Mouse (Mus musculus): ENCODE results near the gene Rab5c. TPM values are rescaled to one million over a fixed set of nuclear protein-coding genes. Genes with fewer than 3 reads are reported as not detected.
A peak's percentile ranks its signal among the peaks of the same experiment; 100 is the strongest.

Gene Rab5c
- polyA plus RNA-seq, 1 experiment from 2014 or later, result 43.3 TPM

GRCm38 (mm10) chr11:100757566-100757965 lies 19.6 kb upstream of the Rab5c start:
- Histone ChIP-seq H3K9ac (ENCODE audit: low read depth, low read length) (no peak overlapping the region), H3K4me1 (ENCODE audit: control insufficient read depth, insufficient read depth, low read length) (peaks cover 5% of the 10 kb centered on the region), H3K27ac (ENCODE audit: low read length) (no peak overlapping the region), H3K27me3 (ENCODE audit: control insufficient read depth, insufficient read depth, low read depth, low read length) (no peaks in the 10 kb centered on the region), H3K4me3 (ENCODE audit: low read depth, low read length) (no peak overlapping the region), H3K36me3 (ENCODE audit: control insufficient read depth, insufficient read depth, low read length) (peaks cover 9% of the 10 kb centered on the region), H3K9me3 (replicated peaks; ENCODE audit: control insufficient read depth, low read length, poor library complexity, severe bottlenecking) (no peaks in the 10 kb centered on the region), H3K4me2 (ENCODE audit: low read length) (peak overlapping the region; percentile 75)
- WGBS, result 89% methylated on average over 12 of the region's 12 CpGs
- no peak for ATAC-seq

DNA sequence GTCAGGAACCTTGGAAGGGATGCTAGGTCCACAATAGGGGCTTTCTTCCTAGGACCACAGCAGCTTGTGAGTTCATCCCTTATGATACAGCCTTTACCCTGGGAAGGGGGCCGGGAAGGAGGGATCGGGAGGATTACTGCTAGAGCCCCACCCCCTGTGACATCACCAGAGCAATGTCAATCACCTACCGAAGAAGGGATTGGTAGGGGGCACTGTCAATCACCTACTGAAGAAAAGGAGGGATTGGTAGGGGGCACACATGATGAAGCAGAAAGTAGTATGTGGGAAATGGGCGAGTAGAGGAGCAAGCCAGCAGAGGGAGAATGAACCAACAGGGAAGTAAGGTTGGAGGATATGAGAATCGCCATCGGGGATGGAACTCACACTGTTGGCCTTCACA lies 18.5 kb upstream of the Rab5c start:
- Histone ChIP-seq H3K36me3 (ENCODE audit: control insufficient read depth, insufficient read depth, low read length) (peaks cover 15% of the 10 kb centered on the region), H3K4me3 (ENCODE audit: low read depth, low read length) (no peak overlapping the region), H3K9ac (ENCODE audit: low read depth, low read length) (no peak overlapping the region), H3K4me1 (ENCODE audit: control insufficient read depth, insufficient read depth, low read length) (peaks cover 5% of the 10 kb centered on the region), H3K9me3 (replicated peaks; ENCODE audit: control insufficient read depth, low read length, poor library complexity, severe bottlenecking) (no peaks in the 10 kb centered on the region), H3K27me3 (ENCODE audit: control insufficient read depth, insufficient read depth, low read depth, low read length) (no peaks in the 10 kb centered on the region), H3K27ac (ENCODE audit: low read length) (no peak overlapping the region), H3K4me2 (ENCODE audit: low read length) (no peak overlapping the region)
- ATAC-seq, result no peak
- WGBS, result 64% methylated on average over 6 of the region's 6 CpGs

DNA sequence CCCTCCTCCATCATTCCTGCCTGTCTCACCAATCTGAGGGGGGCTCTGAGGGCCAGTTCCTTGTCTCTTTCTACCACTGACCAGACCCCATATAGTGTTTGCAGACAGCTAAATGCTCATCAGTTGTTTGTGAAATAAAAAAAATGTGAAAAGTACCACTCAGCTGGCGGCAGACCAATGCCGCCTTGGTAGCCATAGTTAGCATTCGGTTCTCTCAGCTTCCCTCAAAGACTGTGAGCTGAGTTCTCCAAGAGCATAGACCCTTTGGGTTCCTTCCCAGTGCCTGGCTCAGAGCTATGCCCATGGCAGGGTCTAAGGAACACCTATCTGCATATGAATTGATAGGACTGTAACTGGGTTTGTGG lies 16.7 kb upstream of the Rab5c start:
- H3K36me3 ChIP-seq (ENCODE audit: control insufficient read depth, insufficient read depth, low read length), result peaks cover 17% of the 10 kb centered on the region
- no peak overlapping the region for H3K9ac ChIP-seq (ENCODE audit: low read depth, low read length)
- H3K4me3 ChIP-seq (ENCODE audit: low read depth, low read length), result no peak overlapping the region
- H3K9me3 ChIP-seq (replicated peaks; ENCODE audit: control insufficient read depth, low read length, poor library complexity, severe bottlenecking), result no peaks in the 10 kb centered on the region
- no peak for ATAC-seq
- peaks cover 5% of the 10 kb centered on the region for H3K4me1 ChIP-seq (ENCODE audit: control insufficient read depth, insufficient read depth, low read length)
- no peaks in the 10 kb centered on the region for H3K27me3 ChIP-seq (ENCODE audit: control insufficient read depth, insufficient read depth, low read depth, low read length)
- H3K27ac ChIP-seq (ENCODE audit: low read length), result no peak overlapping the region
- 96% methylated on average over 3 of the region's 3 CpGs for WGBS
- no peak overlapping the region for H3K4me2 ChIP-seq (ENCODE audit: low read length)

DNA sequence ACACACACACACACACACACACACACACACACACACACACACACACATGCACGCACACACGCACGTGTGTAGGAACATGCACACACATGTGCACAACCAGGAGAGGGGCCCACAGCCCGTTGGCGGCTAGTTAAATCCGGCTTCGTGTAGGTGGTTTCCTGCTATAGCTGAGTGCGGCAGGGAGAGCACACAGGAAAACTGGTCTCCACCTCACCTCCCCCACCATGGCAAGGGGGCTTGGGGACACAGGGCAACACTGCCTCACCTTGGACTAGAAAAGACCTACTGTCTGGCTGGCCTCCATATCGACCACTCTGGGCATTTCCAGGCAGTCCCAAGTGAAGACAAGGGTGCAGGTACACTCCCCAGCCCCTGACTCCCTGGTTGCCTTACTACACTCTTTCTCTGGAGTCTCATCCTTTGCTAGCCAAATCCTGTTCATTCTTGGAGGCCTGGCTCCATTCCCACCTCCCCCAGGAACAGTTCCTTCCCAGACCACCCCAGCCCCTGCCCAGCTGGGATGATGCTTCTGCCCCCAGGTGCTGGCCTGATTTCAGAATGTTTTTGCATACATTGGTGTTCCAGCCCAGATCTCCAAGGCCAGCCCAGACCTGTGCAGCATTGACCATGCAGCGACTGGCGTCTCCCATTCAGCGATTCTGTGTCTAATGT lies 16.1 kb upstream of the Rab5c start:
- 85% methylated on average over 11 of the region's 12 CpGs for WGBS
- Histone ChIP-seq H3K9ac (ENCODE audit: low read depth, low read length) (no peak overlapping the region), H3K4me1 (ENCODE audit: control insufficient read depth, insufficient read depth, low read length) (peaks cover 5% of the 10 kb centered on the region), H3K36me3 (ENCODE audit: control insufficient read depth, insufficient read depth, low read length) (peaks cover 20% of the 10 kb centered on the region), H3K27ac (ENCODE audit: low read length) (no peak overlapping the region), H3K9me3 (replicated peaks; ENCODE audit: control insufficient read depth, low read length, poor library complexity, severe bottlenecking) (no peaks in the 10 kb centered on the region), H3K4me3 (ENCODE audit: low read depth, low read length) (no peak overlapping the region), H3K27me3 (ENCODE audit: control insufficient read depth, insufficient read depth, low read depth, low read length) (no peaks in the 10 kb centered on the region), H3K4me2 (ENCODE audit: low read length) (no peak overlapping the region)
- no peak for ATAC-seq

DNA sequence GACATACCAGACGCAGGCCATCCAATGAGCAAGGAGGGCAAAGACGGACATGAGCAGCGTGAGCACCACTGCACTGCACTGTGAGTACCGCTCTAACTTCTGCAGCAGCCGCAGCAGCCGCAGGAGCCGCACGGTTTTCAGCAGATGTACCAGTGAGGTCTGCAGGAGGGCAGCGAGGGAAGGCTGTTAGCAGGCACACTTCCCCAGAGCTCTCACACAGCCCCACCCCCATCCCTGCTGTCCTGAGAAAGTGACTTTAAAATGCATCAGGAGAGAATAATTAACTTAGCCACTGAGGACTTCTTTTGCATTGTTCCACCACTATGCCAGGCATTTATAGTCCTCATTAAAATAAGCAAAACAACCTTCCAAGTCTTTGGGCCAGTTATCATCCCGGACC lies 14.3 kb upstream of the Rab5c start:
- no peaks in the 10 kb centered on the region for H3K9me3 ChIP-seq (replicated peaks; ENCODE audit: control insufficient read depth, low read length, poor library complexity, severe bottlenecking)
- ATAC-seq, result no peak
- no peaks in the 10 kb centered on the region for H3K27me3 ChIP-seq (ENCODE audit: control insufficient read depth, insufficient read depth, low read depth, low read length)
- H3K27ac ChIP-seq (ENCODE audit: low read length), result no peak overlapping the region
- 51% methylated on average over 10 of the region's 10 CpGs for WGBS
- no peaks in the 10 kb centered on the region for H3K4me1 ChIP-seq (ENCODE audit: control insufficient read depth, insufficient read depth, low read length)
- H3K4me3 ChIP-seq (ENCODE audit: low read depth, low read length), result no peak overlapping the region
- H3K36me3 ChIP-seq (ENCODE audit: control insufficient read depth, insufficient read depth, low read length), result peaks cover 21% of the 10 kb centered on the region
- no peak overlapping the region for H3K9ac ChIP-seq (ENCODE audit: low read depth, low read length)
- no peak overlapping the region for H3K4me2 ChIP-seq (ENCODE audit: low read length)

GRCm38 (mm10) chr11:100750127-100750526 lies 12.1 kb upstream of the Rab5c start:
- 92% methylated on average over 16 of the region's 16 CpGs for WGBS

DNA sequence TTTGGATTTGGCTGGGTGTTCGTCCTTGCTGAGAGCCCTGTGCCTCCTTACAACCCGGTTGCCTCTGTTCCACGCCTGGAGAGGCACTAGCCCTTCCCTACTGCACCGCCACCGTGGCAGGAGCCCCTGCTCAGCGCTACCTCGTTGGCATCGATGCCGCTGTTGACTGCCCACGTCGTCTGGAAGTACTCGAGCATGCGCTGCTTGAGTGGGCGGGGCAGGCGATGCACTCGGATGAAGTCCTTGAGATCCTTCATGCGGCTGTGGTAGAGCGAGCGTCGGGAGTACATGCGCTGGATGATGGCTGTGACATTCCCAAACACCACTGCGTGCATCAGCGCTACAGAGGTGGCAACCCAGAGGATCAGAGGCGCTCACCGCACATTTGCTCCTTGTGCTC lies 11.5 kb upstream of the Rab5c start:
- H3K9me3 ChIP-seq (replicated peaks; ENCODE audit: control insufficient read depth, low read length, poor library complexity, severe bottlenecking), result no peaks in the 10 kb centered on the region
- no peak for ATAC-seq
- no peak overlapping the region for H3K4me2 ChIP-seq (ENCODE audit: low read length)
- 49% methylated on average over 25 of the region's 25 CpGs for WGBS
- no peaks in the 10 kb centered on the region for H3K4me1 ChIP-seq (ENCODE audit: control insufficient read depth, insufficient read depth, low read length)
- no peak overlapping the region for H3K4me3 ChIP-seq (ENCODE audit: low read depth, low read length)
- no peaks in the 10 kb centered on the region for H3K27me3 ChIP-seq (ENCODE audit: control insufficient read depth, insufficient read depth, low read depth, low read length)
- H3K36me3 ChIP-seq (ENCODE audit: control insufficient read depth, insufficient read depth, low read length), result peaks cover 16% of the 10 kb centered on the region
- H3K27ac ChIP-seq (ENCODE audit: low read length), result no peak overlapping the region
- H3K9ac ChIP-seq (ENCODE audit: low read depth, low read length), result no peak overlapping the region

More at GRCm38 (mm10) chr11:100750127-100750526, 12.1 kb upstream of the Rab5c start:
- no peaks in the 10 kb centered on the region for H3K4me1 ChIP-seq (ENCODE audit: control insufficient read depth, insufficient read depth, low read length)
- H3K9ac ChIP-seq (ENCODE audit: low read depth, low read length), result no peak overlapping the region
- H3K9me3 ChIP-seq (replicated peaks; ENCODE audit: control insufficient read depth, low read length, poor library complexity, severe bottlenecking), result no peaks in the 10 kb centered on the region
- H3K27ac ChIP-seq (ENCODE audit: low read length), result no peak overlapping the region
- ATAC-seq, result no peak
- no peak overlapping the region for H3K4me2 ChIP-seq (ENCODE audit: low read length)
- no peak overlapping the region for H3K4me3 ChIP-seq (ENCODE audit: low read depth, low read length)
- H3K36me3 ChIP-seq (ENCODE audit: control insufficient read depth, insufficient read depth, low read length), result peaks cover 16% of the 10 kb centered on the region
- no peaks in the 10 kb centered on the region for H3K27me3 ChIP-seq (ENCODE audit: control insufficient read depth, insufficient read depth, low read depth, low read length)

GRCm38 (mm10) chr11:100748620-100749019 lies 10.6 kb upstream of the Rab5c start:
- Histone ChIP-seq H3K4me1 (ENCODE audit: control insufficient read depth, insufficient read depth, low read length) (no peaks in the 10 kb centered on the region), H3K9ac (ENCODE audit: low read depth, low read length) (no peak overlapping the region), H3K4me2 (ENCODE audit: low read length) (no peak overlapping the region), H3K27me3 (ENCODE audit: control insufficient read depth, insufficient read depth, low read depth, low read length) (no peaks in the 10 kb centered on the region), H3K36me3 (ENCODE audit: control insufficient read depth, insufficient read depth, low read length) (peaks cover 16% of the 10 kb centered on the region), H3K4me3 (ENCODE audit: low read depth, low read length) (no peak overlapping the region), H3K27ac (ENCODE audit: low read length) (no peak overlapping the region), H3K9me3 (replicated peaks; ENCODE audit: control insufficient read depth, low read length, poor library complexity, severe bottlenecking) (no peaks in the 10 kb centered on the region)
- WGBS, result 79% methylated on average over 4 of the region's 4 CpGs
- no peak for ATAC-seq

DNA sequence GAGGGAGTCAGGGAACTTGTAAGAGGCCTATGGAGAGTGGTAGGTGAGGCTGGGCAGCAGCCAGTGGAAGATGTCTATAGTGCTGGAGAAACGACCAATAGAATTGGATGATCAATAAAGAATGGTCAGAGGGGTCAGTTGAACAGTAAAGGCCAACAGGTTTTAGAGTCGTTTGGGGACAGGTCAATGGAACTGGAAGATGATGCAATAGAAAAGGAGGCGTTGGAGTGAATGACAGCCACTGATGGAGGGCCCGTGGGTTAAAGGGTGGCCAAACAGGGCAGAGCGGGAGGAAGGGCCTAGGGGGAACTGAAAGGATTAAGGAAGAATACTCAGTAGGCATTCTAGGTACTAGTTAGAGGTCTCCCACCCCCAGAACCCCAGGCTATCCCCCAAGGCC lies 9.1 kb upstream of the Rab5c start:
- H3K4me3 ChIP-seq (ENCODE audit: low read depth, low read length), result no peak overlapping the region
- H3K9ac ChIP-seq (ENCODE audit: low read depth, low read length), result no peak overlapping the region
- no peaks in the 10 kb centered on the region for H3K4me1 ChIP-seq (ENCODE audit: control insufficient read depth, insufficient read depth, low read length)
- no peak overlapping the region for H3K27ac ChIP-seq (ENCODE audit: low read length)
- no peaks in the 10 kb centered on the region for H3K27me3 ChIP-seq (ENCODE audit: control insufficient read depth, insufficient read depth, low read depth, low read length)
- H3K36me3 ChIP-seq (ENCODE audit: control insufficient read depth, insufficient read depth, low read length), result peaks cover 15% of the 10 kb centered on the region
- H3K9me3 ChIP-seq (replicated peaks; ENCODE audit: control insufficient read depth, low read length, poor library complexity, severe bottlenecking), result no peaks in the 10 kb centered on the region
- ATAC-seq, result no peak
- WGBS, result 77% methylated on average over 5 of the region's 5 CpGs
- no peak overlapping the region for H3K4me2 ChIP-seq (ENCODE audit: low read length)

All from midbrain, embryonic 16.5 days (tissue).